Mouse (Mus musculus) MEL (cell line): ENCODE measurements around the gene AC124108.1. TPM values are rescaled to one million over a fixed set of nuclear protein-coding genes. Genes with fewer than 3 reads are reported as not detected.

ENCODE experiments used
- DNase-seq: peaks from one replicate; pipeline ENCODE4 v3.0.0; 2011; ENCODE audit warnings: low read depth, low spot score
- H3K27ac ChIP-seq: 2 replicates; pipeline ENCODE4 v1.5.1; 2012; ENCODE audit warnings: low read depth, mild to moderate bottlenecking, control low read depth, low read length, moderate library complexity; ENCODE audit not compliant: control insufficient read depth
- H3K27me3 ChIP-seq, 2 experiments: fragments of 150-350 bp in 1 of 2; sonication (generic) in 1 of 2; 2 replicates each; pipeline ENCODE4 v1.6.1; 2012; ENCODE audit warnings: low read length in 2 of 2, mild to moderate bottlenecking in 2 of 2, improper control_type of control experiment in 1 of 2, moderate library complexity in 1 of 2; ENCODE audit not compliant: insufficient read depth in 2 of 2, control insufficient read depth in 1 of 2
- H3K36me3 ChIP-seq, 2 experiments: 2 replicates each; pipeline ENCODE4 v1.6.1; 2012 to 2014; ENCODE audit warnings: low read length in 2 of 2, improper control_type of control experiment in 1 of 2, inconsistent platforms in 1 of 2, mild to moderate bottlenecking in 1 of 2; ENCODE audit not compliant: insufficient read depth in 2 of 2, control insufficient read depth in 1 of 2
- H3K4me1 ChIP-seq, 2 experiments: fragments of 150-350 bp in 1 of 2; sonication (generic) in 1 of 2; 2 replicates each; pipeline ENCODE4 v1.6.1; 2012; ENCODE audit warnings: low read length in 2 of 2, improper control_type of control experiment in 1 of 2, mild to moderate bottlenecking in 1 of 2; ENCODE audit not compliant: insufficient read depth in 2 of 2, control insufficient read depth in 1 of 2
- H3K4me3 ChIP-seq, 2 experiments: fragments of 150-350 bp in 1 of 2; sonication (generic) in 1 of 2; 2 replicates each; pipeline ENCODE4 v1.5.1; 2012; ENCODE audit warnings: low read depth in 2 of 2, low read length in 2 of 2, mild to moderate bottlenecking in 2 of 2, moderate library complexity in 2 of 2, control low read depth in 1 of 2, improper control_type of control experiment in 1 of 2; ENCODE audit not compliant: control insufficient read depth in 1 of 2, insufficient read depth in 1 of 2
- H3K79me2 ChIP-seq: 2 replicates; pipeline ENCODE4 v1.6.1; 2012; ENCODE audit warnings: mild to moderate bottlenecking, low read length, moderate library complexity; ENCODE audit not compliant: control insufficient read depth, poor library complexity, insufficient read depth
- H3K9ac ChIP-seq: 2 replicates; pipeline ENCODE4 v1.6.1; 2012; ENCODE audit warnings: low read depth, mild to moderate bottlenecking, control low read depth, low read length, moderate library complexity; ENCODE audit not compliant: control insufficient read depth, poor library complexity, severe bottlenecking
- H3K9me3 ChIP-seq: fragments of 150-350 bp; sonication (generic); replicated peaks from 2 replicates; pipeline ENCODE4 v1.6.1; 2012; ENCODE audit warnings: mild to moderate bottlenecking, low read length, improper control_type of control experiment, moderate library complexity; ENCODE audit not compliant: insufficient read depth
- CHD1 ChIP-seq: IDR thresholded peaks from 2 replicates; pipeline ENCODE4 v1.6.1; 2012; ENCODE audit warnings: low read depth, mild to moderate bottlenecking, inconsistent platforms, low read length, improper control_type of control experiment
- CHD2 ChIP-seq: IDR thresholded peaks from 2 replicates; pipeline ENCODE4 v1.6.1; 2011; ENCODE audit warnings: low read length, improper control_type of control experiment
- CTCF ChIP-seq, 3 experiments: IDR thresholded peaks in 2 of 3; conservative IDR thresholded peaks in 1 of 3; 2 replicates each; pipeline ENCODE4 v1.5.1; 2011 to 2012; ENCODE audit warnings: low read length in 3 of 3, low read depth in 2 of 3, mild to moderate bottlenecking in 2 of 3, improper control_type of control experiment in 1 of 3, inconsistent platforms in 1 of 3, mixed read lengths in 1 of 3, moderate library complexity in 1 of 3; ENCODE audit not compliant: control insufficient read depth in 1 of 3, insufficient read depth in 1 of 3, poor library complexity in 1 of 3, severe bottlenecking in 1 of 3
- GABPA ChIP-seq: IDR thresholded peaks from 2 replicates; pipeline ENCODE4 v1.6.1; 2012; ENCODE audit warnings: low read depth, mild to moderate bottlenecking, inconsistent platforms, low read length, improper control_type of control experiment, moderate library complexity
- HCFC1 ChIP-seq: IDR thresholded peaks from 2 replicates; pipeline ENCODE4 v1.6.1; 2012; ENCODE audit warnings: low read depth, mild to moderate bottlenecking, inconsistent platforms, low read length, improper control_type of control experiment, moderate library complexity
- JUND ChIP-seq: IDR thresholded peaks from 2 replicates; pipeline ENCODE4 v1.6.1; 2011; ENCODE audit warnings: low read depth, mild to moderate bottlenecking, improper control_type of control experiment, low read length
- KAT2A ChIP-seq: conservative IDR thresholded peaks from 2 replicates; pipeline ENCODE4 v1.6.1; 2012; ENCODE audit warnings: low read depth, low read length, improper control_type of control experiment, inconsistent platforms
- MAZ ChIP-seq: IDR thresholded peaks from 2 replicates; pipeline ENCODE4 v1.6.1; 2012; ENCODE audit warnings: low read depth, mild to moderate bottlenecking, inconsistent platforms, low read length, improper control_type of control experiment
- MXI1 ChIP-seq: IDR thresholded peaks from 2 replicates; pipeline ENCODE4 v1.6.1; 2011; ENCODE audit warnings: mild to moderate bottlenecking, low read depth, low read length, improper control_type of control experiment
- NRF1 ChIP-seq: IDR thresholded peaks from 2 replicates; pipeline ENCODE4 v1.6.1; 2014; ENCODE audit warnings: low read depth, mild to moderate bottlenecking, inconsistent platforms, low read length, improper control_type of control experiment, moderate library complexity; ENCODE audit not compliant: poor library complexity, insufficient read depth, severe bottlenecking
- RAD21 ChIP-seq: IDR thresholded peaks from 2 replicates; pipeline ENCODE4 v1.6.1; 2011; ENCODE audit warnings: mild to moderate bottlenecking, low read depth, low read length, improper control_type of control experiment
- RCOR1 ChIP-seq: IDR thresholded peaks from 2 replicates; pipeline ENCODE4 v1.6.1; 2012; ENCODE audit warnings: low read depth, mild to moderate bottlenecking, inconsistent platforms, low read length, improper control_type of control experiment
- SMC3 ChIP-seq: IDR thresholded peaks from 2 replicates; pipeline ENCODE4 v1.6.1; 2011; ENCODE audit warnings: low read depth, low read length, improper control_type of control experiment
- TAL1 ChIP-seq: IDR thresholded peaks from 2 replicates; pipeline ENCODE4 v1.6.1; 2012; ENCODE audit warnings: mild to moderate bottlenecking, inconsistent platforms, low read length, moderate library complexity, mixed read lengths
- TBP ChIP-seq: IDR thresholded peaks from 2 replicates; pipeline ENCODE4 v1.8.0; 2011; ENCODE audit warnings: low read depth, low read length, improper control_type of control experiment
- TCF12 ChIP-seq: IDR thresholded peaks from 2 replicates; pipeline ENCODE4 v1.6.1; 2014; ENCODE audit warnings: low read depth, mild to moderate bottlenecking, inconsistent platforms, low read length, improper control_type of control experiment, moderate library complexity
- USF2 ChIP-seq, 2 experiments: IDR thresholded peaks; 2 replicates each; pipeline ENCODE4 v1.6.1; 2011 to 2012; ENCODE audit warnings: improper control_type of control experiment in 2 of 2, low read length in 2 of 2, borderline replicate concordance in 1 of 2, inconsistent platforms in 1 of 2, low read depth in 1 of 2, mild to moderate bottlenecking in 1 of 2; ENCODE audit not compliant: insufficient read depth in 1 of 2
- ZC3H11A ChIP-seq: IDR thresholded peaks from 2 replicates; pipeline ENCODE4 v1.6.1; 2012; ENCODE audit warnings: low read depth, mild to moderate bottlenecking, inconsistent platforms, low read length, improper control_type of control experiment
- polyA plus RNA-seq, 2 experiments: library from polyadenylated mRNA; stranded (reverse) in 1 of 2; unstranded in 1 of 2; fragments of >175 nt in 1 of 2; fragments of >200 nt in 1 of 2; gene quantifications; 2 replicates each; pipeline versions ENCODE4 v1.2.1 to v1.2.4; 2012; ENCODE audit warnings: low replicate concordance in 2 of 2, low read depth in 1 of 2; ENCODE audit not compliant: insufficient read length in 2 of 2, insufficient read depth in 1 of 2, missing spikeins in 1 of 2
- total RNA-seq: library from RNA; depleted of rRNA; stranded (reverse); fragments of 300-350 nt; gene quantifications from 2 replicates; pipeline ENCODE4 v1.2.3, GENCODE M21; 2012; rRNA removed

AC124108.1 gene
- total and polyA plus RNA-seq, 3 experiments: not detected

GRCm38 (mm10) chr1:132246137-132246536 is 54.9 kb downstream of the AC124108.1 start (continued):
- peak; percentile 85 for TF ChIP-seq TCF12
- TF ChIP-seq ZC3H11A: no peak

DNA sequence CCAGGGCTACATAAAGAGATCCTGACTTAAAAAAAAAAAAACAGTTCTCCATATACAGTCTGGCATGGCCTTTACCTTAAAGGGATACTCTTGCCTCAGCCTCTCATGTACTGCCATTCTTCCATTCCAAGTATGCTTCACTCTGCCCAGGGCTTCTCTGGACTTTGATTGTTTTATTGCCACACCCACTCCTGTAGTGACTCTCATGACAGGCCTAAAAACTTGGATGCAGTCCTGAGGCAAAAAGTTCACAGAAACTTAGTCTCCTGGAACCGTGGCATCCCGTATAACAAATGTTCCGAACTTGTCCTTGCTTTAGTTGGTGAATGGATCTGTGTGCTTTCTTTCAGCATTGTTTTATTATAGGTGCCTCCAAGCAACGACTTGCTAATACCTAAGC is 55.4 kb downstream of the AC124108.1 start:
- no peak for DNase-seq
- Histone ChIP-seq H3K4me3 (no peak overlapping the region), H3K9ac (no peak overlapping the region), H3K36me3 (peaks cover 0 to 12% of the 10 kb centered on the region in 2 experiments; a peak in 2 of 4 replicates), H3K9me3 (no peaks in the 10 kb centered on the region), H3K79me2 (no peaks in the 10 kb centered on the region), H3K27me3 (no peaks in the 10 kb centered on the region), H3K27ac (no peak overlapping the region)
- no peak for TF ChIP-seq KAT2A
- TF ChIP-seq ZC3H11A: no peak
- TF ChIP-seq CHD2: no peak
- no peak for TF ChIP-seq HCFC1
- TF ChIP-seq TBP: no peak
- no peak for TF ChIP-seq USF2 (IDR thresholded peaks at IDR 0.05; ENCODE audit: borderline replicate concordance in 1 of 2, insufficient read depth in 1 of 2, low read depth in 1 of 2, low read length in 2 of 2)
- TF ChIP-seq RCOR1: no peak
- TF ChIP-seq NRF1: no peak
- no peak for TF ChIP-seq TAL1
- TF ChIP-seq GABPA: no peak
- no peak for TF ChIP-seq MXI1
- TF ChIP-seq, all 39 proteins: peak for 0
- peaks cover 8 to 16% of the 10 kb centered on the region in 2 experiments; a peak in 3 of 4 replicates for H3K4me1 ChIP-seq

DNA sequence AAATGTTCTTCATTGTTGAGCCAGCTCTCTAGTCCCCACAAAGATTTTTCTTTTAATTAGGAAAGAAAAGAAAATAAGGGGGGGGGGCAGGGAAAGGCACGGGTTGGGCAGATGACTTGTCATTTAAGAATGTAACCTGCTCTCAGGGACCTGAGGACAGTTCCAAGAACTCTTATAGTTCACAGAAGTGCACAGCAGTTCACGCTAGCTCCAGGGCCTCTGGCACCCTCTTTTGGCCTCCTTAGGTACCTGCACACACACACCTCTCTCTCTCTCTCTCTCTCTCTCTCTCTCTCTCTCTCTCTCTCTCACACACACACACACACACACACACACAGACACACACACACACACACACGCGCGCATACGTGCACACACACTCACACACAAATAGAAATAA is 63.2 kb downstream of the AC124108.1 start:
- H3K9ac ChIP-seq: no peak overlapping the region
- peak; percentile 18 to 53 (median 44); a peak in 4 of 6 replicates for TF ChIP-seq CTCF (IDR thresholded peaks at IDR 0.05 in 2 of 3, conservative IDR thresholded peaks at IDR 0.05 in 1 of 3; ENCODE audit: control insufficient read depth in 1 of 3, insufficient read depth in 1 of 3, low read depth in 2 of 3, low read length in 3 of 3, poor library complexity in 1 of 3, severe bottlenecking in 1 of 3)
- TF ChIP-seq ZC3H11A: peak; percentile 7; the same call in 1 of the 2 replicates
- no peak for TF ChIP-seq MXI1
- TF ChIP-seq JUND: peak; percentile 45; the same call in 1 of the 2 replicates
- TF ChIP-seq CHD1: no peak
- TF ChIP-seq SMC3: peak; percentile 35
- TF ChIP-seq RAD21: peak; percentile 36
- no peak for TF ChIP-seq MAZ
- no peaks in the 10 kb centered on the region for H3K36me3 ChIP-seq
- peak; percentile 38 for DNase-seq
- no peak overlapping the region for H3K4me3 ChIP-seq
- no peaks in the 10 kb centered on the region for H3K4me1 ChIP-seq
- H3K79me2 ChIP-seq: no peaks in the 10 kb centered on the region
- no peaks in the 10 kb centered on the region for H3K9me3 ChIP-seq
- no peak overlapping the region for H3K27ac ChIP-seq
- H3K27me3 ChIP-seq: no peaks in the 10 kb centered on the region; a peak in 1 of 4 replicates

Other genes with a start within 250 kb of the AC124108.1 start
- 34.1 and 40.7 TPM in 2 replicates for gene Slc45a3, start 228.5 kb upstream of the AC124108.1 start, total RNA-seq
- gene Slc45a3, start 228.5 kb upstream of the AC124108.1 start, polyA plus RNA-seq: 10 to 100 TPM in 1 of 2 experiments, not detected in 1; 15.6 TPM
- 18.8 and 19.4 TPM in 2 replicates for gene Elk4, start 183.8 kb upstream of the AC124108.1 start, total RNA-seq
- 100 to 1,000 TPM in 1 of 2 experiments, 10 to 100 TPM in 1; 20.3 to 191 TPM for gene Elk4, start 183.8 kb upstream of the AC124108.1 start, polyA plus RNA-seq
- gene Mfsd4a, start 123.4 kb upstream of the AC124108.1 start, total RNA-seq: 2.7 and 3.6 TPM in 2 replicates
- 10 to 100 TPM in 1 of 2 experiments, not detected in 1; 15.5 TPM for gene Mfsd4a, start 123.4 kb upstream of the AC124108.1 start, polyA plus RNA-seq
- 0.56 and 1.3 TPM in 2 replicates for gene Cdk18, start 51.8 kb upstream of the AC124108.1 start, total RNA-seq
- gene Cdk18, start 51.8 kb upstream of the AC124108.1 start, polyA plus RNA-seq: 10 to 100 TPM in 1 of 2 experiments, not detected in 1; 15.7 TPM
- not detected in 2 replicates for gene Lemd1, start within 50 bp of the AC124108.1 start, total RNA-seq
- not detected for gene Lemd1, start within 50 bp of the AC124108.1 start, polyA plus RNA-seq
- gene Gm10188, start 38.3 kb downstream of the AC124108.1 start, total RNA-seq: not detected in 2 replicates
- gene Gm10188, start 38.3 kb downstream of the AC124108.1 start, polyA plus RNA-seq: not detected
- gene Klhdc8a, start 107.2 kb downstream of the AC124108.1 start, total RNA-seq: not detected in 2 replicates
- gene Klhdc8a, start 107.2 kb downstream of the AC124108.1 start, polyA plus RNA-seq: not detected
- 2.8 and 3.2 TPM in 2 replicates for gene Nuak2, start 124.7 kb downstream of the AC124108.1 start, total RNA-seq
- 1 to 10 TPM in 1 of 2 experiments, not detected in 1; 3.0 TPM for gene Nuak2, start 124.7 kb downstream of the AC124108.1 start, polyA plus RNA-seq
- gene Tmcc2, start 199.8 kb downstream of the AC124108.1 start, total RNA-seq: 4.6 and 7.2 TPM in 2 replicates
- 1 to 10 TPM in 1 of 2 experiments, not detected in 1; 4.1 TPM for gene Tmcc2, start 199.8 kb downstream of the AC124108.1 start, polyA plus RNA-seq
- gene Dstyk, start 226.1 kb downstream of the AC124108.1 start, total RNA-seq: 2.4 and 2.8 TPM in 2 replicates
- gene Dstyk, start 226.1 kb downstream of the AC124108.1 start, polyA plus RNA-seq: 1 to 10 TPM in 1 of 2 experiments, not detected in 1; 4.5 TPM